Mouse (Mus musculus): ENCODE measurements around the gene Plekhb2. TPM values are rescaled to one million over a fixed set of nuclear protein-coding genes. Genes with fewer than 3 reads are reported as not detected.
A peak's percentile ranks its signal among the peaks of the same experiment; 100 is the strongest.

Plekhb2 gene
- polyA plus RNA-seq, 1 experiment from 2014 or later: 67.2 TPM

- no peak overlapping the region for H3K4me3 ChIP-seq (replicated peaks; ENCODE audit: low read depth, low read length)
- H3K36me3 ChIP-seq (ENCODE audit: control insufficient read depth, insufficient read depth, low read length): no peaks in the 10 kb centered on the region
- WGBS: 84% methylated on average over 3 of the region's 3 CpGs
- no peak overlapping the region for H3K4me2 ChIP-seq (ENCODE audit: low read length)
- no peaks in the 10 kb centered on the region for H3K9me3 ChIP-seq (ENCODE audit: control insufficient read depth, low read length)
- DNase-seq (no peak), ATAC-seq (ENCODE audit: low FRiP score, low TSS enrichment) (no peak)
- H3K9ac ChIP-seq (replicated peaks; ENCODE audit: low read length): no peak overlapping the region
- no peak overlapping the region for H3K27ac ChIP-seq (replicated peaks; ENCODE audit: low read depth, low read length)
- no peaks in the 10 kb centered on the region for H3K27me3 ChIP-seq (ENCODE audit: control insufficient read depth, insufficient read depth, low read length)
- no peaks in the 10 kb centered on the region for H3K4me1 ChIP-seq (ENCODE audit: control insufficient read depth, insufficient read depth, low read length)
Measured at GRCm38 (mm10) chr1:34892466-34892865, 42.7 kb downstream of the Plekhb2 start.

DNA sequence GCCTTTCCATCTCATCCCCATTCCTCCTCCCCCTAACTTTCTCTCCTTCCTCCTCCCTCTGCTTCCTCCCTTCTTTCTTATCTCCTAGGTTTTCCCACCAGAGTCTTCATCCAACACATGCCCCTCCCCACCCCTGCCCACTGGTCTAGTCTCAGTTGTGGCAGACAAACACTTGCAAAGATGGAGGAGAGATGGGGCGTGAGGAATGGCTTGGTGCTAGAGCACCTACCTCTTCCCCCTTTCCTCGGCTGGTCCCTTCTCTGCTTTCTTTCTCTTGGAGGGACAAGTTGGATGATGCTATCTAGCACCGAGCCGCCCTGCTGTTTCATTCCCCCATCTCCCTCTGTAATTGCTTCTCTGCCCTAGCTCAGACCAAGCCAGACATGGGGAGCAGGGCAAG lies 43.6 kb downstream of the Plekhb2 start:
- Histone ChIP-seq H3K4me1 (ENCODE audit: control insufficient read depth, insufficient read depth, low read length) (no peaks in the 10 kb centered on the region), H3K36me3 (ENCODE audit: control insufficient read depth, insufficient read depth, low read length) (no peaks in the 10 kb centered on the region), H3K4me3 (replicated peaks; ENCODE audit: low read depth, low read length) (no peak overlapping the region), H3K27ac (replicated peaks; ENCODE audit: low read depth, low read length) (no peak overlapping the region), H3K9me3 (ENCODE audit: control insufficient read depth, low read length) (no peaks in the 10 kb centered on the region), H3K9ac (replicated peaks; ENCODE audit: low read length) (no peak overlapping the region), H3K27me3 (ENCODE audit: control insufficient read depth, insufficient read depth, low read length) (no peaks in the 10 kb centered on the region), H3K4me2 (ENCODE audit: low read length) (no peak overlapping the region)
- DNase-seq (no peak), ATAC-seq (ENCODE audit: low FRiP score, low TSS enrichment) (no peak)
- 80% methylated on average over 4 of the region's 4 CpGs for WGBS

- 83% methylated on average over 6 of the region's 6 CpGs for WGBS
Measured at GRCm38 (mm10) chr1:34893831-34894230, 44.1 kb downstream of the Plekhb2 start.

GRCm38 (mm10) chr1:34896102-34896501 lies 46.3 kb downstream of the Plekhb2 start:
- Histone ChIP-seq H3K4me1 (ENCODE audit: control insufficient read depth, insufficient read depth, low read length) (no peaks in the 10 kb centered on the region), H3K27me3 (ENCODE audit: control insufficient read depth, insufficient read depth, low read length) (no peaks in the 10 kb centered on the region), H3K9ac (replicated peaks; ENCODE audit: low read length) (no peak overlapping the region), H3K27ac (replicated peaks; ENCODE audit: low read depth, low read length) (no peak overlapping the region), H3K36me3 (ENCODE audit: control insufficient read depth, insufficient read depth, low read length) (no peaks in the 10 kb centered on the region), H3K9me3 (ENCODE audit: control insufficient read depth, low read length) (no peaks in the 10 kb centered on the region), H3K4me2 (ENCODE audit: low read length) (no peak overlapping the region), H3K4me3 (replicated peaks; ENCODE audit: low read depth, low read length) (no peak overlapping the region)
- 94% methylated on average over 5 of the region's 5 CpGs for whole genome bisulfite sequencing
- DNase-seq: peak; percentile 21
- ATAC-seq (ENCODE audit: low FRiP score, low TSS enrichment): no peak

More at GRCm38 (mm10) chr1:34893831-34894230, 44.1 kb downstream of the Plekhb2 start:
- Histone ChIP-seq H3K9ac (replicated peaks; ENCODE audit: low read length) (no peak overlapping the region), H3K4me2 (ENCODE audit: low read length) (no peak overlapping the region), H3K4me3 (replicated peaks; ENCODE audit: low read depth, low read length) (no peak overlapping the region), H3K27me3 (ENCODE audit: control insufficient read depth, insufficient read depth, low read length) (no peaks in the 10 kb centered on the region), H3K36me3 (ENCODE audit: control insufficient read depth, insufficient read depth, low read length) (no peaks in the 10 kb centered on the region), H3K4me1 (ENCODE audit: control insufficient read depth, insufficient read depth, low read length) (no peaks in the 10 kb centered on the region), H3K27ac (replicated peaks; ENCODE audit: low read depth, low read length) (no peak overlapping the region), H3K9me3 (ENCODE audit: control insufficient read depth, low read length) (no peaks in the 10 kb centered on the region)
- no peak for ATAC-seq (ENCODE audit: low FRiP score, low TSS enrichment)
- peak; percentile 45 for DNase-seq

- 62% methylated on average over 4 of the region's 4 CpGs for WGBS
- H3K27ac ChIP-seq (replicated peaks; ENCODE audit: low read depth, low read length): no peak overlapping the region
- H3K36me3 ChIP-seq (ENCODE audit: control insufficient read depth, insufficient read depth, low read length): no peaks in the 10 kb centered on the region
- H3K27me3 ChIP-seq (ENCODE audit: control insufficient read depth, insufficient read depth, low read length): no peaks in the 10 kb centered on the region
- H3K9me3 ChIP-seq (ENCODE audit: control insufficient read depth, low read length): no peaks in the 10 kb centered on the region
- ATAC-seq (ENCODE audit: low FRiP score, low TSS enrichment): no peak
- H3K9ac ChIP-seq (replicated peaks; ENCODE audit: low read length): no peak overlapping the region
- no peak overlapping the region for H3K4me3 ChIP-seq (replicated peaks; ENCODE audit: low read depth, low read length)
- DNase-seq: peak; percentile 80
- no peaks in the 10 kb centered on the region for H3K4me1 ChIP-seq (ENCODE audit: control insufficient read depth, insufficient read depth, low read length)
- H3K4me2 ChIP-seq (ENCODE audit: low read length): no peak overlapping the region
Measured at GRCm38 (mm10) chr1:34896898-34897297, 47.1 kb downstream of the Plekhb2 start.

DNA sequence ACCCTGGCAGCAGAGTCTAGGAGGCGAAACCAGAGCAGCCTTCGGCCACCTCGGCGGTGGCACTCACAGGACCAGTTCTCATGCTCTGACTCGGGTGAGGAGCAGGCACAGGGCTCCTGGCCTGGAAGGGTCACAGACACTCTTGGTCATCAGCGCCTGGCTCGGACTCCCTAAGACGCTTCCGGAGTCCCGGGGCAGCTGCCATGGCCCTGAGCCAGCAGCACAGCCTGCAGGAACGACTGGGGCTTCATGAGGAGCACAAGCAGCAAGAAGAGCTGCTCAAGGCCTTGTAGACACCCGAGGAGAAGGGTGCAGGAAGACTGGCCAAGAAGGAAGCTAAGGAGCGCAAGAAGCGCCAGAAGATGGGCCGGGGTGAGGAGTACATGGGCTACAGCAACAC lies 78.9 kb downstream of the Plekhb2 start:
- H3K4me2 ChIP-seq (ENCODE audit: low read length): no peak overlapping the region
- no peak overlapping the region for H3K4me3 ChIP-seq (replicated peaks; ENCODE audit: low read depth, low read length)
- ATAC-seq (ENCODE audit: low FRiP score, low TSS enrichment) (no peak), DNase-seq (no peak)
- no peak overlapping the region for H3K9ac ChIP-seq (replicated peaks; ENCODE audit: low read length)
- H3K9me3 ChIP-seq (ENCODE audit: control insufficient read depth, low read length): peaks cover 17% of the 10 kb centered on the region
- no peaks in the 10 kb centered on the region for H3K27me3 ChIP-seq (ENCODE audit: control insufficient read depth, insufficient read depth, low read length)
- H3K27ac ChIP-seq (replicated peaks; ENCODE audit: low read depth, low read length): no peak overlapping the region
- WGBS: 96% methylated on average over 15 of the region's 15 CpGs
- H3K4me1 ChIP-seq (ENCODE audit: control insufficient read depth, insufficient read depth, low read length): no peaks in the 10 kb centered on the region
- no peaks in the 10 kb centered on the region for H3K36me3 ChIP-seq (ENCODE audit: control insufficient read depth, insufficient read depth, low read length)

Other genes with a start within 250 kb of the Plekhb2 start
- gene Fam168b, start 6.9 kb upstream of the Plekhb2 start, polyA plus RNA-seq (2014; fragmentation: Nextera tagmentation; extraction: Ambion mirVana): 116 and 131 TPM in 2 replicates

Measured in midbrain, embryonic 14.5 days (tissue).